Mouse (Mus musculus) olfactory bulb, adult 2 months (tissue): ENCODE results near the gene Ahcy.

Experiments
- CTCF ChIP-seq: fragments of 200-500 bp; IDR thresholded peaks from 2 replicates; pipeline ENCODE4 v1.5.1; 2012; ENCODE audit warnings: low read depth, mild to moderate bottlenecking, low read length, moderate library complexity; ENCODE audit not compliant: insufficient read depth
- POLR2A ChIP-seq: fragments of 200-500 bp; IDR thresholded peaks from 2 replicates; pipeline ENCODE4 v1.6.1; 2012; ENCODE audit warnings: mild to moderate bottlenecking, low read depth, low read length, moderate library complexity; ENCODE audit not compliant: insufficient read depth

DNA sequence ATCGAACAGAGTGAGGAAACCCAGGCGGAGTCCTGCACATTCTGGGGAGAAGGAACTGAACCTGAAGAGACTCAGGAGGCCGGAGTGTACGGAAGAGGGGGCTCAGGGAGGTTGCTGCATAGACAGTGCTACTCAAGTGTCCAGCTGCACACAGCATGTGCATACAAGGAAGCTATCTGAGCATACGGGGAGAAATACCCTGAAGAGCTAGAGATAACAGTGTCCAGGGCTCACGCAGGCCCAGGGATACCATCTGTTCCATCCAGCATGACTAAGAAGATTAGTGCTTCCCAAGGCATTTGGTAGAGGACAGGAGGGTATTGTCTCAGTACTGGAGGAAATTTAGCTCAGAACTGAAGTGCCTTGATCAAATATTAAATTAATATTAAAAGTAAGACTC is 29.3 kb upstream of the Ahcy start:
- no peak for TF ChIP-seq POLR2A
- no peak for TF ChIP-seq CTCF
